Mouse (Mus musculus): ENCODE measurements around the gene Ank2. TPM values are rescaled to one million over a fixed set of nuclear protein-coding genes. Genes with fewer than 3 reads are reported as not detected.

Gene Ank2
- polyA plus RNA-seq, 1 experiment from 2014 or later = 65.3 TPM

GRCm38 (mm10) chr3:126903543-126903942 lies 595.6 kb downstream of the Ank2 start:
- no peaks in the 10 kb centered on the region for H3K4me1 ChIP-seq (replicated peaks)
- no peaks in the 10 kb centered on the region for H3K36me3 ChIP-seq
- DNase-seq (ENCODE audit: low spot score) = peak; percentile 43
- no peaks in the 10 kb centered on the region for H3K27me3 ChIP-seq (ENCODE audit: insufficient read depth, poor library complexity, severe bottlenecking)
- H3K9me3 ChIP-seq = no peaks in the 10 kb centered on the region
- H3K4me3 ChIP-seq = no peak overlapping the region
- WGBS = 13% methylated on average over 3 of the region's 3 CpGs
- no peak overlapping the region for H3K27ac ChIP-seq

- H3K4me3 ChIP-seq = no peak overlapping the region
- WGBS = 88% methylated on average over 4 of the region's 4 CpGs
- no peak for DNase-seq (ENCODE audit: low spot score)
- H3K36me3 ChIP-seq = no peaks in the 10 kb centered on the region
- H3K4me1 ChIP-seq (replicated peaks) = no peaks in the 10 kb centered on the region
- H3K9me3 ChIP-seq = no peaks in the 10 kb centered on the region
- no peaks in the 10 kb centered on the region for H3K27me3 ChIP-seq (ENCODE audit: insufficient read depth, poor library complexity, severe bottlenecking)
- no peak overlapping the region for H3K27ac ChIP-seq
Observed at GRCm38 (mm10) chr3:126886644-126887043, 612.5 kb downstream of the Ank2 start.

DNA sequence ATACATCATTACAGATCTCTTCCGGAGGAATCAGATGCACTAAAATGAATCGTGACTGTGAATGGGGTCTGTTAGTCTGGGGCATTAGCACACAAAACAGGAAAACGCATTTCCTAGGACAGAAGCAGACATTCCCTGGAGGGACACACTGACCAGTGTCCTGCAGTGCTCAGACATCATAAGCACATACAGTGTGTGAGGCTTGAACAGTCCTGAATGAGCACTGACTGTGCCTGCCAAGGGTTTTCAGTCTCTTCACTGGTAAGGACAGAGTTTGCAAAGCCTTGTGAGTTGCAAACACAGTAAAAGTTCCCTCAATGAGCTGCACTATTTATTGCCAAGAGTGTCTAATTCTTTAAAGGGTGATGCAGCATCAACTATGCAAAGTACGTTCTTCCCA lies 613.1 kb downstream of the Ank2 start:
- no peaks in the 10 kb centered on the region for H3K9me3 ChIP-seq

GRCm38 (mm10) chr3:126878233-126878632 lies 620.9 kb downstream of the Ank2 start:
- Histone ChIP-seq H3K27ac (no peak overlapping the region), H3K27me3 (ENCODE audit: insufficient read depth, poor library complexity, severe bottlenecking) (no peaks in the 10 kb centered on the region), H3K4me3 (no peak overlapping the region), H3K4me1 (replicated peaks) (no peaks in the 10 kb centered on the region), H3K9me3 (no peaks in the 10 kb centered on the region), H3K36me3 (no peaks in the 10 kb centered on the region)
- no peak for DNase-seq (ENCODE audit: low spot score)
- WGBS = 52% methylated on average over 1 of the region's 1 CpGs

More for the DNA sequence above, 613.1 kb downstream of the Ank2 start:
- Histone ChIP-seq H3K27ac (no peak overlapping the region), H3K4me3 (no peak overlapping the region), H3K27me3 (ENCODE audit: insufficient read depth, poor library complexity, severe bottlenecking) (no peaks in the 10 kb centered on the region), H3K36me3 (no peaks in the 10 kb centered on the region), H3K4me1 (replicated peaks) (no peaks in the 10 kb centered on the region)
- WGBS = 87% methylated on average over 4 of the region's 4 CpGs
- DNase-seq (ENCODE audit: low spot score) = no peak

MicroRNA genes within 50 kb of the gene (microRNA counts, 519-probe panel; counts per million panel counts)
- microRNA mmu-miR-302a (3,065 counts per million, percentile 82 among the panel's probes with 10 or more counts), microRNA mmu-miR-302b (1,255 counts per million, percentile 77 among the panel's probes with 10 or more counts), microRNA mmu-miR-302c (1,255 counts per million, percentile 77 among the panel's probes with 10 or more counts), microRNA mmu-miR-302d (4,665 counts per million, percentile 92 among the panel's probes with 10 or more counts), microRNA mmu-miR-367 (1,255 counts per million, percentile 77 among the panel's probes with 10 or more counts)

Other genes starting within 250 kb of the Ank2 start
- 50.7 and 74.1 TPM in 2 replicates for gene Larp7, start 54.0 kb upstream of the Ank2 start, polyA plus RNA-seq (2016; fragmentation: Nextera tagmentation; extraction: Ambion mirVana)
- 16.6 and 19.4 TPM in 2 replicates for gene Zgrf1, start 54.1 kb upstream of the Ank2 start, polyA plus RNA-seq (2016; fragmentation: Nextera tagmentation; extraction: Ambion mirVana)
- gene Neurog2, start 133.8 kb upstream of the Ank2 start, polyA plus RNA-seq (2016; fragmentation: Nextera tagmentation; extraction: Ambion mirVana) = 19.9 and 50.0 TPM in 2 replicates

Measured in hindbrain, embryonic 10.5 days (tissue).